Mouse (Mus musculus): ENCODE measurements around the gene Fam69a. TPM values are rescaled to one million over a fixed set of nuclear protein-coding genes. Genes with fewer than 3 reads are reported as not detected.

Fam69a gene
- polyA plus RNA-seq, 1 experiment from 2014 or later, result 26.0 TPM

DNA sequence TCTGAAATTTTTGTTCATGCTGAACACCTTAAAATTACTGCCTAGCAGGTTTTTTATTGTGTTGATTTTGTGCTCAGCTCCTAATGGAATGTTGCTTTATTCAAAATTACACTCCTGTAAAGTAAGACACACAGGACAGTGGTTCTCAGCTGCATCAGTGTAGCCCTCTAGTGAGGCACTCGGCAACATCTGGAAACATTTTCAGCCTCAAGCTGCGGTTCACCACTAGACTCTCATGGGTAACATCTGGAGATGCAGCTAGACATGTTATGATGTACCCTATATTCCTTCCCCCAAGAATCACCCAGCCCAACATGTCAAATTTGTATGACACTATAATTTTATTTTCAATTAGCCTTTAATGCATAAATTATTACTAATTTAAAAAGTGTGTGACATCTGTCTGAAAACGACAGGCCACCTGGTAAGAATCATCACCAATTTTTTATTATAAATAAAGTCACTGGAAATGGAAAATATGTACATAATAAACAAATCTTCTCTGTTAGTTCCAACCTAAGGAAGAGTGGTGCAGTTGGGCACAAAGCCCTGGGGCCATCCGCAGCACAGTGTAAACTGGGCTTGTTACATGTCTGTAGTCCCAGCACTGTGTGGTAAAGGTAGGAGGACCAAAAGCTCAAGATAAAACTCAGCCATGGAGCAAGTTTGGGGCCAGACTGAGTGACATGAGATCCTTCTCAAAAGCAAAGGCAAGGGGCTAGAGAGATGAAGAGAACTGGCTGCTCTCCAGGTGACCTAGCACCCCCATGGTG, 53.5 kb downstream of the Fam69a start:
- no peak overlapping the region for H3K9ac ChIP-seq (ENCODE audit: low read length)
- ATAC-seq (ENCODE audit: insufficient read depth, low FRiP score, low TSS enrichment) (no peak), DNase-seq (ENCODE audit: low spot score) (no peak)
- H3K4me3 ChIP-seq (ENCODE audit: low read depth, low read length), result no peak overlapping the region
- H3K36me3 ChIP-seq (ENCODE audit: control insufficient read depth, insufficient read depth, low read length), result no peaks in the 10 kb centered on the region
- H3K27ac ChIP-seq (ENCODE audit: low read depth, low read length), result no peak overlapping the region
- H3K4me1 ChIP-seq (ENCODE audit: control insufficient read depth, insufficient read depth, low read length), result no peaks in the 10 kb centered on the region
- WGBS, result 72% methylated on average over 4 of the region's 4 CpGs
- no peaks in the 10 kb centered on the region for H3K27me3 ChIP-seq (ENCODE audit: control insufficient read depth, insufficient read depth, low read length)
- no peak overlapping the region for H3K4me2 ChIP-seq (ENCODE audit: low read depth)
- H3K9me3 ChIP-seq (ENCODE audit: control insufficient read depth, low read length), result no peaks in the 10 kb centered on the region

DNA sequence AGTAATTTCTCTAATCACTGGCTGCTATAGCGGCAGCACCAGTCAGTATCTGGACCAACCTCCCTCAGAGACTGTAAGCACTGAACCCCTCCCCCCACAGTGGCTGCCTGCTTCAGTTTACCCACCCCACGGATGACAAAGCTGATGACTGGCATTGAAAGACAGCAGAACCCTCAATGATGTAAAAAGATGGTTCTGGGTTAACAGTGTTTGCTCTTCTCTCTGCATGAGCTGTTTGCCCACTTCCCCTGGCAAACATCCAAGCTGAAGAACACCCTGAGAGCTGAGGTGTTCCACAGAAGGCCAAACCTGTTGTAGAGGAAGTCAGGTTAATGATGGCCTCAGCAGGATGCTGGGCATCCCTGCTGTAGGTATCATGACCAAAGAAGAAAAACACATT, 54.3 kb downstream of the Fam69a start:
- no peak for ATAC-seq (ENCODE audit: insufficient read depth, low FRiP score, low TSS enrichment)

DNA sequence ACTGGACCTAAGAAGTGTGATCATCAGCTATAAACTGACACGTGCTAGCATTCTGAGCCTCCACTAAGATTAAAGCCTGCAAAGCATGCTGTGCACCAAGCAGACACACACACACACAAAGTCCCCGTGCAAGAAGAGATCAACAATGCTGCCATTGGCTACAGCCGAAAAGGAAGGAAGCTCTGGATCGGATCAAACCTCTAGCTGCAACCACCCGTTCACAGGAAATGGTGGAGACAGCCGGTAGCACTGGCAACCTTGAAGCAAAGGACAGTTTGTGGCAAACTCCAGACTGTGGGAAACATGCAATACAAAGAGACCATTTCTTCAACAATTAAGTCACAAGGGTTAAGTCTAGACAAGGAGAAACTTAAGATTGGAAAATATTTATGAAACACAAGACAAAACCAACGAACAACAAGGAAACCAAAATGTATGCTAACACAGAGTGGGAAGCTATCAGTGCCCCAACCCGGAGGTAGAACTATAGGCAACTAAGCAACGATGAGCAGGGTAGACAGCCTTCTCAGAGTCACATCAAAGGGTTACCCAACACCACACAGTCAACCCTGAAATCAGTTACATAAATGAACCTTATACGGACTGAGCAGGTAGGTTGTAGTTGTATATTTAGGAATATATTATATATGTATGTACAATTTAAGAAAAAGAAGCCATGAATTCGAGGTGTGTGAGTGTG, 60.2 kb downstream of the Fam69a start:
- Histone ChIP-seq H3K9ac (ENCODE audit: low read length) (no peak overlapping the region), H3K4me3 (ENCODE audit: low read depth, low read length) (no peak overlapping the region), H3K4me1 (ENCODE audit: control insufficient read depth, insufficient read depth, low read length) (no peaks in the 10 kb centered on the region), H3K36me3 (ENCODE audit: control insufficient read depth, insufficient read depth, low read length) (no peaks in the 10 kb centered on the region), H3K4me2 (ENCODE audit: low read depth) (no peak overlapping the region), H3K9me3 (ENCODE audit: control insufficient read depth, low read length) (no peaks in the 10 kb centered on the region), H3K27ac (ENCODE audit: low read depth, low read length) (no peak overlapping the region), H3K27me3 (ENCODE audit: control insufficient read depth, insufficient read depth, low read length) (no peaks in the 10 kb centered on the region)
- DNase-seq (ENCODE audit: low spot score) (no peak), ATAC-seq (ENCODE audit: insufficient read depth, low FRiP score, low TSS enrichment) (no peak)
- WGBS, result 87% methylated on average over 11 of the region's 11 CpGs

More for the DNA sequence above, 54.3 kb downstream of the Fam69a start:
- Histone ChIP-seq H3K9ac (ENCODE audit: low read length) (no peak overlapping the region), H3K4me1 (ENCODE audit: control insufficient read depth, insufficient read depth, low read length) (no peaks in the 10 kb centered on the region), H3K4me2 (ENCODE audit: low read depth) (no peak overlapping the region), H3K36me3 (ENCODE audit: control insufficient read depth, insufficient read depth, low read length) (no peaks in the 10 kb centered on the region), H3K27ac (ENCODE audit: low read depth, low read length) (no peak overlapping the region), H3K4me3 (ENCODE audit: low read depth, low read length) (no peak overlapping the region), H3K27me3 (ENCODE audit: control insufficient read depth, insufficient read depth, low read length) (no peaks in the 10 kb centered on the region), H3K9me3 (ENCODE audit: control insufficient read depth, low read length) (no peaks in the 10 kb centered on the region)
- no peak for DNase-seq (ENCODE audit: low spot score)
- WGBS, result 54% methylated on average over 2 of the region's 2 CpGs

DNA sequence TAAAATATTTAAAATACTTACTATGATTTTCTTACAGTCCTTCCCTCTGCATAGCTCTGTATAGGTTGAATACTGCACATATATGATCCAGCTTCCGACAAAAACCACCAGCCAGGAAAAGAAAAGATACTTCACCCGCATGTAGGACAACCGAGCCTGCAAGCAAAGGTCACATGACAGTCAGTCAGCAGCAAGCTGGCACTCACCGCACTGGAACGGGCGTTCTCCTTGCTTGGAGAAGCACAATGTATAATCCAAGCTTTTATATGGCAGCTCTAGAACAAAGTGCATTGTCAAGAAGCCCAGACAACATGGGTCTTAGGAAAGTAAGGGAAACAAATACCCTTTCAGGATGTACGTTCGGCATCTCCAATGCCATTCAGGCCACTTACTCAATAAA, 62.3 kb downstream of the Fam69a start:
- no peaks in the 10 kb centered on the region for H3K27me3 ChIP-seq (ENCODE audit: control insufficient read depth, insufficient read depth, low read length)
- 86% methylated on average over 8 of the region's 8 CpGs for WGBS
- ATAC-seq (ENCODE audit: insufficient read depth, low FRiP score, low TSS enrichment) (no peak), DNase-seq (ENCODE audit: low spot score) (no peak)
- no peak overlapping the region for H3K4me3 ChIP-seq (ENCODE audit: low read depth, low read length)
- no peaks in the 10 kb centered on the region for H3K36me3 ChIP-seq (ENCODE audit: control insufficient read depth, insufficient read depth, low read length)
- no peak overlapping the region for H3K9ac ChIP-seq (ENCODE audit: low read length)
- no peak overlapping the region for H3K4me2 ChIP-seq (ENCODE audit: low read depth)
- no peak overlapping the region for H3K27ac ChIP-seq (ENCODE audit: low read depth, low read length)
- no peaks in the 10 kb centered on the region for H3K4me1 ChIP-seq (ENCODE audit: control insufficient read depth, insufficient read depth, low read length)
- H3K9me3 ChIP-seq (ENCODE audit: control insufficient read depth, low read length), result no peaks in the 10 kb centered on the region

DNA sequence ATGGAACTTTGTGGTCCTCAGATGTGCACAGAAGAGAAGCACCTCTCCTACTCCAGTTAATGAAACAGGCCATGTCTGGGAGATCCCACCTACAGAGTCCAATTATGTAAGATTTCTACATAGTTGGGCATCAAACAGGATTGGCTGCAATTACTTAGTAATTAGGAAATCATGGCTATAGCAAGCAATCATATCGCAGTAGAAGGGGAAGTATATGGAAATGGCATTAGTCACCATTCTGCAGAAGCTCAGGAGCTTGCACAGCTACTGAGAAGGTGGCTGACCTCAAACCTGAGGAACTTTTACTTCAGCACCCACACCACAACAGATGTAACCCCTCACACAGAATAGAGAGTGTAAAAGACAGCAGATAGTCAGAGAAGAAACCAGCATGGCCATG, 64.0 kb downstream of the Fam69a start:
- no peaks in the 10 kb centered on the region for H3K27me3 ChIP-seq (ENCODE audit: control insufficient read depth, insufficient read depth, low read length)
- WGBS, result 90% methylated on average over 1 of the region's 1 CpGs
- no peak overlapping the region for H3K4me3 ChIP-seq (ENCODE audit: low read depth, low read length)
- no peak for ATAC-seq (ENCODE audit: insufficient read depth, low FRiP score, low TSS enrichment)
- H3K36me3 ChIP-seq (ENCODE audit: control insufficient read depth, insufficient read depth, low read length), result no peaks in the 10 kb centered on the region
- no peak overlapping the region for H3K4me2 ChIP-seq (ENCODE audit: low read depth)
- H3K27ac ChIP-seq (ENCODE audit: low read depth, low read length), result no peak overlapping the region
- no peaks in the 10 kb centered on the region for H3K4me1 ChIP-seq (ENCODE audit: control insufficient read depth, insufficient read depth, low read length)
- no peak overlapping the region for H3K9ac ChIP-seq (ENCODE audit: low read length)
- no peak for DNase-seq (ENCODE audit: low spot score)
- no peaks in the 10 kb centered on the region for H3K9me3 ChIP-seq (ENCODE audit: control insufficient read depth, low read length)

DNA sequence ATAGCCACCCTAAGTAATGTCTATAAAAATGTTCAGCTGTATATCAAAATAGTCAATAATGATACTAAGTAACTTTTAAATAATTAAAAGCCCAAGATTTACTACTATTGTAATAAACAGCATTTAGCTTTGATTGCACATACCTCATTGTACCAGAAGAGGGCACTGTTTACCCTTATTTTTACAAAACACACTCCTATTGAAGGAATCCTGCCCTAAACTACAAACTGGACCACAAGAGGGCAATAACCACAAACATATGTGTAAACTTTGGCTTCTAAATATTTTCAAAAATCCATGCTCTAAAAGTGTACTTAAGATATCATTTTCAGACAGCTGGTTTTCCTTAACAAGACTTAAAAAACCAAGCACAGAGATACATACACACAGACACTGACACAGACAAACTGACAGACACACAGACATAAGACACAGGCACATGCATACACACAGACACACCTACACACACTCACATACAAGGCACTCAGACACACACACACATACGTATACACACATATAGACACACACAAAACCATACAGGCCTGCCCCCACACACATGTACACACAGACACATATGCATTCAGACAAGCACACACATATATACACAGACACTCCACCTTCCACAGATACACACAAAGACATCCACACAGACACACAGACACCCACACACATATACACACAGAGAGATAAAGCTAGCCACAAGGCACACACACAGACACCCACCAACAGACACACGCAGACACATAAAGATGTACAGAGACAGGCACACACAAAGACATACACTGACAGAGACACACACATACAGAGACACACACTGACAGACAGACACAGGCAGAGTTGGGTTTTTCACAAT, 65.3 kb downstream of the Fam69a start:
- WGBS, result 77% methylated on average over 2 of the region's 2 CpGs
- no peak overlapping the region for H3K4me3 ChIP-seq (ENCODE audit: low read depth, low read length)
- H3K4me2 ChIP-seq (ENCODE audit: low read depth), result no peak overlapping the region
- H3K27ac ChIP-seq (ENCODE audit: low read depth, low read length), result no peak overlapping the region
- no peaks in the 10 kb centered on the region for H3K27me3 ChIP-seq (ENCODE audit: control insufficient read depth, insufficient read depth, low read length)
- H3K4me1 ChIP-seq (ENCODE audit: control insufficient read depth, insufficient read depth, low read length), result no peaks in the 10 kb centered on the region
- no peak overlapping the region for H3K9ac ChIP-seq (ENCODE audit: low read length)
- ATAC-seq (ENCODE audit: insufficient read depth, low FRiP score, low TSS enrichment), result no peak; the same call in 1 of the 2 replicates
- H3K36me3 ChIP-seq (ENCODE audit: control insufficient read depth, insufficient read depth, low read length), result no peaks in the 10 kb centered on the region
- DNase-seq (ENCODE audit: low spot score), result peak; percentile 16
- H3K9me3 ChIP-seq (ENCODE audit: control insufficient read depth, low read length), result no peaks in the 10 kb centered on the region

DNA sequence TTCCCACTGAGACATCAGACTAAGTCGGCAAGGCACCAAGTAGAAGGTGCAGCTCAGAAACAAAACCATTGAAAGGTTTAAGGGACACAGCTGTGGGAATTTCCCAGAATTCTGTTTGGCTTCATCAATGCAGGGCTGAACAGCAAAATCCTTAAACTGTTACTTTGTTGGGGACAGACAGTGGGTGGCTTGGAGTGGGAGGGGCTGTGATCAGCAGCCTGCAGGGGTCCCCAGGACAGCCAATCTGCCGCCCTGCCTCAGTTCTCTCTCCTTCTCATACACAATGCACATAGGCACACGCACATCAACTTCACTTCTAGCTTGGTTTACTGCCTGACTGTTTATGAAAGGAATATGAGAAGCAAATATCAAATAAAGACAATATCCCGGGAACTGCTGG, 71.6 kb downstream of the Fam69a start:
- Histone ChIP-seq H3K27me3 (ENCODE audit: control insufficient read depth, insufficient read depth, low read length) (no peaks in the 10 kb centered on the region), H3K4me3 (ENCODE audit: low read depth, low read length) (no peak overlapping the region), H3K9me3 (ENCODE audit: control insufficient read depth, low read length) (no peaks in the 10 kb centered on the region), H3K27ac (ENCODE audit: low read depth, low read length) (no peak overlapping the region), H3K36me3 (ENCODE audit: control insufficient read depth, insufficient read depth, low read length) (no peaks in the 10 kb centered on the region), H3K9ac (ENCODE audit: low read length) (no peak overlapping the region), H3K4me1 (ENCODE audit: control insufficient read depth, insufficient read depth, low read length) (no peaks in the 10 kb centered on the region), H3K4me2 (ENCODE audit: low read depth) (no peak overlapping the region)
- ATAC-seq (ENCODE audit: insufficient read depth, low FRiP score, low TSS enrichment) (peak; percentile 61; the same call in 1 of the 2 replicates), DNase-seq (ENCODE audit: low spot score) (no peak)
- 40% methylated on average over 4 of the region's 4 CpGs for WGBS

DNA sequence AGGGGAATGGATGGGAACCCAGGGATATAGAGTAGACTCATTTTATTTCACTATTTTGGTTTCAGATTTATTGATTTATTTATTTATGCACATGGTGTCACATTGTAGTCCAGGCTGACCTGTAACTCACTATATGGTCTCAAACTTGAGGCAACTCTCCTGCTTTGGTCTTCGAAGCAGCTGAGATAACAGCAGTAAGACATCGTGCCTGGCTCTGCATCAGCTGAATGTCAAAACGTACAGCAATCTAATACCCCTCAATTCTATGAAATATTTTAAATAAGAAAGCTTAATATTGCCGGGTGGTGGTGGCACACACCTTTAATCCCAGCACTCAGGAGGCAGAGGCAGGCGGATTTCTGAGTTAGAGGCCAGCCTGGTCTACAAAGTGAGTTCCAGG, 75.9 kb downstream of the Fam69a start:
- Histone ChIP-seq H3K4me3 (ENCODE audit: low read depth, low read length) (no peak overlapping the region), H3K27ac (ENCODE audit: low read depth, low read length) (no peak overlapping the region), H3K4me1 (ENCODE audit: control insufficient read depth, insufficient read depth, low read length) (no peaks in the 10 kb centered on the region), H3K36me3 (ENCODE audit: control insufficient read depth, insufficient read depth, low read length) (peaks cover 7% of the 10 kb centered on the region), H3K4me2 (ENCODE audit: low read depth) (no peak overlapping the region), H3K9ac (ENCODE audit: low read length) (no peak overlapping the region), H3K27me3 (ENCODE audit: control insufficient read depth, insufficient read depth, low read length) (no peaks in the 10 kb centered on the region), H3K9me3 (ENCODE audit: control insufficient read depth, low read length) (no peaks in the 10 kb centered on the region)
- WGBS, result 92% methylated on average over 5 of the region's 5 CpGs
- DNase-seq (ENCODE audit: low spot score) (no peak), ATAC-seq (ENCODE audit: insufficient read depth, low FRiP score, low TSS enrichment) (no peak)

Data from neural tube, embryonic 11.5 days (tissue).